Mouse (Mus musculus) forebrain, embryonic 14.5 days (tissue): Measurements from ENCODE around the gene 0610037L13Rik. TPM values are rescaled to one million over a fixed set of nuclear protein-coding genes. Genes with fewer than 3 reads are reported as not detected.

Experiments
- ATAC-seq: fragments of 200-750 bp; cut with Nextera tagmentation; 2 replicates; pipeline ENCODE4 v1.8.0; 2017; ENCODE audit warnings: mild to moderate bottlenecking, moderate library complexity
- DNase-seq: peaks from one replicate; pipeline ENCODE4 v3.0.0-alpha.2; 2015; ENCODE audit warnings: low spot score
- H3K27ac ChIP-seq: fragments of 300-500 bp; sonication (generic); 2 replicates; pipeline ENCODE4 v1.5.1; 2014; ENCODE audit warnings: low read depth, mild to moderate bottlenecking, control low read depth, low read length, moderate library complexity
- H3K27me3 ChIP-seq: fragments of 300-500 bp; sonication (generic); replicated peaks from 2 replicates; pipeline ENCODE4 v1.6.1; 2014; ENCODE audit warnings: low read length, control low read depth, mixed read lengths; ENCODE audit not compliant: control insufficient read depth, insufficient read depth
- H3K36me3 ChIP-seq: fragments of 300-500 bp; sonication (generic); 2 replicates; pipeline ENCODE4 v1.6.1; 2014; ENCODE audit warnings: low read length, control low read depth; ENCODE audit not compliant: control insufficient read depth, insufficient read depth
- H3K4me1 ChIP-seq: fragments of 300-500 bp; sonication (generic); 2 replicates; pipeline ENCODE4 v1.6.1; 2014; ENCODE audit warnings: antibody characterized with exemption, low read length, control low read depth; ENCODE audit not compliant: control insufficient read depth, insufficient read depth
- H3K4me2 ChIP-seq: fragments of 300-500 bp; sonication (generic); 2 replicates; pipeline ENCODE4 v1.6.1; 2014; ENCODE audit warnings: mild to moderate bottlenecking, control low read depth, low read length
- H3K4me3 ChIP-seq: fragments of 300-500 bp; sonication (generic); 2 replicates; pipeline ENCODE4 v1.5.1; 2014; ENCODE audit warnings: low read depth, low read length, control low read depth
- H3K9ac ChIP-seq: fragments of 300-500 bp; sonication (generic); 2 replicates; pipeline ENCODE4 v1.6.1; 2014; ENCODE audit warnings: mild to moderate bottlenecking, low read length, control low read depth, moderate library complexity
- H3K9me3 ChIP-seq: fragments of 300-500 bp; sonication (generic); replicated peaks from 2 replicates; pipeline ENCODE4 v1.6.1; 2016; ENCODE audit warnings: low read length, control low read depth, mixed read lengths; ENCODE audit not compliant: control insufficient read depth
- WGBS: fragments of 180-500 bp; shearing (Covaris S2); extraction: QIAGEN DNeasy Blood & Tissue Kit; methylation state at CpG from one replicate; pipeline ENCODE4 v1.1.7; 2014; 5-methylcytosine and 5-hydroxymethylcytosine counted together
- polyA plus RNA-seq: library from polyadenylated mRNA; unstranded; fragments of >200 nt; fragmentation: Nextera tagmentation; extraction: Ambion mirVana; gene quantifications from 2 replicates; pipeline ENCODE4 v1.2.1, GENCODE M21; 2014

The 0610037L13Rik gene
- 116 and 127 TPM in 2 replicates for polyA plus RNA-seq

- peak within 1 kb of the TSS; percentile 69 for H3K4me2 ChIP-seq
- H3K9me3 ChIP-seq: no peaks in the 10 kb centered on the region
- H3K27me3 ChIP-seq: no peaks in the 10 kb centered on the region
- peak; percentile 98 for DNase-seq
- under 1% methylated on average over 45 of the region's 48 CpGs for WGBS
- peak within 1 kb of the TSS; percentile 64 for H3K9ac ChIP-seq
- peak; percentile 97 for ATAC-seq
- peak within 1 kb of the TSS; percentile 88 for H3K27ac ChIP-seq
- peak within 1 kb of the TSS; percentile 56 for H3K4me3 ChIP-seq
- H3K36me3 ChIP-seq: peaks cover 51% of the 10 kb centered on the region
- peaks cover 7% of the 10 kb centered on the region; the same call in 1 of the 2 replicates for H3K4me1 ChIP-seq
These were observed at the start of gene 0610037L13Rik for GRCm38 (mm10) chr4:107889731-107890432. Gene 0610037L13Rik (plus strand): TSS chr4:107889813.

- no peaks in the 10 kb centered on the region for H3K9me3 ChIP-seq
- H3K4me1 ChIP-seq: peaks cover 23% of the 10 kb centered on the region
These were observed 45.9 kb upstream of the 0610037L13Rik start for GRCm38 (mm10) chr4:107843687-107844086.

GRCm38 (mm10) chr4:107844971-107845370, 44.6 kb upstream of the 0610037L13Rik start:
- under 1% methylated on average over 10 of the region's 10 CpGs for WGBS
- DNase-seq (peak; percentile 82), ATAC-seq (0 out of 2 replicates have a peak, but pooled peaks have one; percentile 11)
- H3K4me1 ChIP-seq: peaks cover 18% of the 10 kb centered on the region
- peaks cover 67% of the 10 kb centered on the region for H3K36me3 ChIP-seq
- H3K4me2 ChIP-seq: no peak overlapping the region
- H3K9me3 ChIP-seq: no peaks in the 10 kb centered on the region
- no peak overlapping the region for H3K4me3 ChIP-seq
- peak overlapping the region; percentile 66; the same call in 1 of the 2 replicates for H3K27ac ChIP-seq
- H3K9ac ChIP-seq: no peak overlapping the region
- 0 out of 2 replicates have a peak, but pooled peaks cover 3% of the 10 kb centered on the region for H3K27me3 ChIP-seq

More at GRCm38 (mm10) chr4:107843687-107844086, 45.9 kb upstream of the 0610037L13Rik start:
- H3K27me3 ChIP-seq: 0 out of 2 replicates have a peak, but pooled peaks cover 3% of the 10 kb centered on the region
- peaks cover 60% of the 10 kb centered on the region for H3K36me3 ChIP-seq
- no peak overlapping the region for H3K9ac ChIP-seq
- peak overlapping the region; percentile 48; the same call in 1 of the 2 replicates for H3K27ac ChIP-seq
- DNase-seq (peak; percentile 56), ATAC-seq (no peak; the same call in 1 of the 2 replicates)
- no peak overlapping the region for H3K4me2 ChIP-seq
- no peak overlapping the region for H3K4me3 ChIP-seq
- 41% methylated on average over 8 of the region's 8 CpGs for WGBS

GRCm38 (mm10) chr4:107846795-107847194, 42.8 kb upstream of the 0610037L13Rik start:
- Histone ChIP-seq H3K4me1 (peaks cover 16% of the 10 kb centered on the region), H3K36me3 (peaks cover 85% of the 10 kb centered on the region), H3K27me3 (0 out of 2 replicates have a peak, but pooled peaks cover 3% of the 10 kb centered on the region), H3K9me3 (no peaks in the 10 kb centered on the region), H3K4me2 (no peak overlapping the region), H3K27ac (no peak overlapping the region), H3K4me3 (no peak overlapping the region), H3K9ac (no peak overlapping the region)
- ATAC-seq (no peak), DNase-seq (no peak)
- WGBS: 66% methylated on average over 7 of the region's 7 CpGs

- H3K4me3 ChIP-seq: no peak overlapping the region
- 85% methylated on average over 5 of the region's 5 CpGs for WGBS
- H3K27me3 ChIP-seq: 0 out of 2 replicates have a peak, but pooled peaks cover 3% of the 10 kb centered on the region
- H3K9me3 ChIP-seq: no peaks in the 10 kb centered on the region
- H3K27ac ChIP-seq: no peak overlapping the region
- H3K4me2 ChIP-seq: no peak overlapping the region
- ATAC-seq (no peak), DNase-seq (no peak)
- H3K4me1 ChIP-seq: 0 out of 2 replicates have a peak, but pooled peaks cover 4% of the 10 kb centered on the region
- peaks cover 92% of the 10 kb centered on the region for H3K36me3 ChIP-seq
- no peak overlapping the region for H3K9ac ChIP-seq
These were observed 41.1 kb upstream of the 0610037L13Rik start for GRCm38 (mm10) chr4:107848546-107848945.

GRCm38 (mm10) chr4:107849621-107850020, 40.0 kb upstream of the 0610037L13Rik start:
- Histone ChIP-seq H3K27ac (no peak overlapping the region), H3K4me1 (0 out of 2 replicates have a peak, but pooled peaks cover 2% of the 10 kb centered on the region), H3K9ac (no peak overlapping the region), H3K36me3 (peaks cover 93% of the 10 kb centered on the region), H3K4me2 (no peak overlapping the region), H3K4me3 (no peak overlapping the region), H3K27me3 (0 out of 2 replicates have a peak, but pooled peaks cover 3% of the 10 kb centered on the region), H3K9me3 (no peaks in the 10 kb centered on the region)
- DNase-seq (no peak), ATAC-seq (no peak)
- 83% methylated on average over 9 of the region's 9 CpGs for WGBS

GRCm38 (mm10) chr4:107850091-107850490, 39.5 kb upstream of the 0610037L13Rik start:
- Histone ChIP-seq H3K4me2 (no peak overlapping the region), H3K9ac (no peak overlapping the region), H3K9me3 (no peaks in the 10 kb centered on the region), H3K27ac (no peak overlapping the region), H3K27me3 (0 out of 2 replicates have a peak, but pooled peaks cover 3% of the 10 kb centered on the region), H3K36me3 (peaks cover 97% of the 10 kb centered on the region), H3K4me1 (no peaks in the 10 kb centered on the region), H3K4me3 (no peak overlapping the region)
- WGBS: 92% methylated on average over 8 of the region's 8 CpGs
- ATAC-seq: no peak
- DNase-seq: no peak

GRCm38 (mm10) chr4:107853333-107853732, 36.3 kb upstream of the 0610037L13Rik start:
- DNase-seq: no peak

GRCm38 (mm10) chr4:107853836-107854235, 35.8 kb upstream of the 0610037L13Rik start:
- Histone ChIP-seq H3K9ac (no peak overlapping the region), H3K36me3 (peaks cover 98% of the 10 kb centered on the region)
- WGBS: 94% methylated on average over 7 of the region's 7 CpGs

More at GRCm38 (mm10) chr4:107853333-107853732, 36.3 kb upstream of the 0610037L13Rik start:
- ATAC-seq: no peak
- H3K36me3 ChIP-seq: peaks cover 98% of the 10 kb centered on the region
- no peak overlapping the region for H3K9ac ChIP-seq
- no peak overlapping the region for H3K4me2 ChIP-seq
- WGBS: 95% methylated on average over 8 of the region's 8 CpGs
- H3K27ac ChIP-seq: no peak overlapping the region
- H3K4me1 ChIP-seq: no peaks in the 10 kb centered on the region
- no peak overlapping the region for H3K4me3 ChIP-seq
- no peaks in the 10 kb centered on the region for H3K9me3 ChIP-seq
- no peaks in the 10 kb centered on the region for H3K27me3 ChIP-seq

More at GRCm38 (mm10) chr4:107853836-107854235, 35.8 kb upstream of the 0610037L13Rik start:
- no peaks in the 10 kb centered on the region for H3K27me3 ChIP-seq
- no peak overlapping the region for H3K27ac ChIP-seq
- DNase-seq (no peak), ATAC-seq (no peak)
- H3K4me2 ChIP-seq: no peak overlapping the region
- no peak overlapping the region for H3K4me3 ChIP-seq
- H3K9me3 ChIP-seq: no peaks in the 10 kb centered on the region
- no peaks in the 10 kb centered on the region for H3K4me1 ChIP-seq
